Mouse (Mus musculus) lung, adult 2 months (tissue): ENCODE results near the gene Atp11a.

Source experiments
- CTCF ChIP-seq: fragments of 200-500 bp; IDR thresholded peaks from 2 replicates; pipeline ENCODE4 v1.5.1; 2011; ENCODE audit warnings: mild to moderate bottlenecking, low read length, control low read depth; ENCODE audit not compliant: insufficient read depth
- POLR2A ChIP-seq: fragments of 200-500 bp; IDR thresholded peaks from 2 replicates; pipeline ENCODE4 v1.6.1; 2011; ENCODE audit warnings: low read depth, mild to moderate bottlenecking, control low read depth, low read length, borderline replicate concordance; ENCODE audit errors: extremely low read depth

- no peak for TF ChIP-seq CTCF
- no peak for TF ChIP-seq POLR2A
Observed at GRCm38 (mm10) chr8:12825236-12825635, 68.4 kb downstream of the Atp11a start.
